Mouse (Mus musculus) MEL (cell line): ENCODE measurements around the gene Smco1.

Source experiments
- CTCF ChIP-seq, 3 experiments: IDR thresholded peaks in 2 of 3; conservative IDR thresholded peaks in 1 of 3; 2 replicates each; pipeline ENCODE4 v1.5.1; 2011 to 2012; ENCODE audit warnings: low read length in 3 of 3, low read depth in 2 of 3, mild to moderate bottlenecking in 2 of 3, improper control_type of control experiment in 1 of 3, inconsistent platforms in 1 of 3, mixed read lengths in 1 of 3, moderate library complexity in 1 of 3; ENCODE audit not compliant: control insufficient read depth in 1 of 3, insufficient read depth in 1 of 3, poor library complexity in 1 of 3, severe bottlenecking in 1 of 3
- ELF1 ChIP-seq: IDR thresholded peaks from 2 replicates; pipeline ENCODE4 v1.6.1; 2014; ENCODE audit warnings: low read depth, mild to moderate bottlenecking, inconsistent platforms, low read length, improper control_type of control experiment, moderate library complexity
- HCFC1 ChIP-seq: IDR thresholded peaks from 2 replicates; pipeline ENCODE4 v1.6.1; 2012; ENCODE audit warnings: low read depth, mild to moderate bottlenecking, inconsistent platforms, low read length, improper control_type of control experiment, moderate library complexity
- KAT2A ChIP-seq: conservative IDR thresholded peaks from 2 replicates; pipeline ENCODE4 v1.6.1; 2012; ENCODE audit warnings: low read depth, low read length, improper control_type of control experiment, inconsistent platforms
- MEF2A ChIP-seq: IDR thresholded peaks from 2 replicates; pipeline ENCODE4 v1.6.1; 2014; ENCODE audit warnings: low read depth, mild to moderate bottlenecking, inconsistent platforms, low read length, improper control_type of control experiment; ENCODE audit not compliant: poor library complexity, insufficient replicate concordance, severe bottlenecking; ENCODE audit errors: extremely low read depth
- POLR2A ChIP-seq, 2 experiments: IDR thresholded peaks; 2 replicates each; pipeline ENCODE4 v1.6.1; 2011 to 2012; ENCODE audit warnings: low read length in 2 of 2, mild to moderate bottlenecking in 2 of 2, control low read depth in 1 of 2, improper control_type of control experiment in 1 of 2, low read depth in 1 of 2, moderate library complexity in 1 of 2; ENCODE audit not compliant: control insufficient read depth in 1 of 2, insufficient read depth in 1 of 2, poor library complexity in 1 of 2
- RAD21 ChIP-seq: IDR thresholded peaks from 2 replicates; pipeline ENCODE4 v1.6.1; 2011; ENCODE audit warnings: mild to moderate bottlenecking, low read depth, low read length, improper control_type of control experiment
- ZMIZ1 ChIP-seq: IDR thresholded peaks from 2 replicates; pipeline ENCODE4 v1.6.1; 2012; ENCODE audit warnings: low read depth, mild to moderate bottlenecking, inconsistent platforms, low read length, improper control_type of control experiment, moderate library complexity

- TF ChIP-seq ZMIZ1 (no peak), CTCF (IDR thresholded peaks at IDR 0.05 in 2 of 3, conservative IDR thresholded peaks at IDR 0.05 in 1 of 3; ENCODE audit: control insufficient read depth in 1 of 3, insufficient read depth in 1 of 3, low read depth in 2 of 3, low read length in 3 of 3, poor library complexity in 1 of 3, severe bottlenecking in 1 of 3) (no peak), POLR2A (IDR thresholded peaks at IDR 0.05; ENCODE audit: control insufficient read depth in 1 of 2, insufficient read depth in 1 of 2, low read depth in 1 of 2, low read length in 2 of 2, poor library complexity in 1 of 2) (no peak), RAD21 (no peak), MEF2A (no peak), KAT2A (no peak), HCFC1 (no peak), ELF1 (no peak)
These were observed 48.9 kb upstream of the Smco1 start for GRCm38 (mm10) chr16:32222399-32222798.
